Mouse (Mus musculus) megakaryocyte-erythroid progenitor cell, adult 5-6 weeks (primary cell): Measurements from ENCODE around the gene C1qtnf4. TPM values are rescaled to one million over a fixed set of nuclear protein-coding genes. Genes with fewer than 3 reads are reported as not detected.

Source experiments
- ATAC-seq: replicated peaks from 2 replicates; pipeline ENCODE4 v1.8.0; 2016; ENCODE audit warnings: mild to moderate bottlenecking, inconsistent platforms; ENCODE audit not compliant: severe bottlenecking, poor library complexity, low FRiP score, low TSS enrichment
- total RNA-seq, 2 experiments: library from RNA; stranded (forward) in 1 of 2; stranded (reverse) in 1 of 2; fragments of 200-1000, 215-1000 nt in 1 of 2; fragments of >200 nt in 1 of 2; fragmentation: Nextera tagmentation in 1 of 2; gene quantifications; 2 replicates each; pipeline ENCODE4 v1.2.3; 2014 to 2017

Gene C1qtnf4
- total RNA-seq, 2 experiments from 2014 or later = not detected

- ATAC-seq = no peak
Observed at GRCm38 (mm10) chr2:90921178-90921577, 35.5 kb downstream of the C1qtnf4 start.

- no peak for ATAC-seq
Observed at GRCm38 (mm10) chr2:90922636-90923035, 37.0 kb downstream of the C1qtnf4 start.

GRCm38 (mm10) chr2:90928566-90928965, 42.9 kb downstream of the C1qtnf4 start:
- ATAC-seq = no peak

GRCm38 (mm10) chr2:90931829-90932228, 46.2 kb downstream of the C1qtnf4 start:
- ATAC-seq = no peak

GRCm38 (mm10) chr2:90932273-90932672, 46.6 kb downstream of the C1qtnf4 start:
- ATAC-seq = no peak

GRCm38 (mm10) chr2:90938362-90938761, 52.7 kb downstream of the C1qtnf4 start:
- no peak for ATAC-seq

- no peak for ATAC-seq
Observed at GRCm38 (mm10) chr2:90939750-90940149, 54.1 kb downstream of the C1qtnf4 start.

Other genes starting within 250 kb of the C1qtnf4 start
- 80.6 and 105 TPM in 2 replicates for gene Nup160, start 208.6 kb upstream of the C1qtnf4 start, total RNA-seq (2014; fragmentation: Nextera tagmentation)
- 50.0 and 57.4 TPM in 2 replicates for gene Nup160, start 208.6 kb upstream of the C1qtnf4 start, total RNA-seq (2017)
- 185 and 203 TPM in 2 replicates for gene Fnbp4, start 140.5 kb upstream of the C1qtnf4 start, total RNA-seq (2014; fragmentation: Nextera tagmentation)
- gene Fnbp4, start 140.5 kb upstream of the C1qtnf4 start, total RNA-seq (2017) = 133 and 153 TPM in 2 replicates
- not detected in 2 replicates for gene Agbl2, start 103.1 kb upstream of the C1qtnf4 start, total RNA-seq (2014; fragmentation: Nextera tagmentation)
- gene Agbl2, start 103.1 kb upstream of the C1qtnf4 start, total RNA-seq (2017) = not detected in 2 replicates
- 145 and 167 TPM in 2 replicates for gene Mtch2, start 38.7 kb upstream of the C1qtnf4 start, total RNA-seq (2014; fragmentation: Nextera tagmentation)
- gene Mtch2, start 38.7 kb upstream of the C1qtnf4 start, total RNA-seq (2017) = 159 and 166 TPM in 2 replicates
- gene Kbtbd4, start 18.9 kb downstream of the C1qtnf4 start, total RNA-seq (2014; fragmentation: Nextera tagmentation) = 14.3 and 18.7 TPM in 2 replicates
- 28.6 and 32.0 TPM in 2 replicates for gene Kbtbd4, start 18.9 kb downstream of the C1qtnf4 start, total RNA-seq (2017)
- 200 and 247 TPM in 2 replicates for gene Ndufs3, start 19.0 kb downstream of the C1qtnf4 start, total RNA-seq (2014; fragmentation: Nextera tagmentation)
- 96.1 and 109 TPM in 2 replicates for gene Ndufs3, start 19.0 kb downstream of the C1qtnf4 start, total RNA-seq (2017)
- gene Celf1, start 54.5 kb downstream of the C1qtnf4 start, total RNA-seq (2014; fragmentation: Nextera tagmentation) = 82.1 and 92.9 TPM in 2 replicates
- gene Celf1, start 54.5 kb downstream of the C1qtnf4 start, total RNA-seq (2017) = 57.9 and 75.2 TPM in 2 replicates
- not detected in 2 replicates for gene Rapsn, start 149.8 kb downstream of the C1qtnf4 start, total RNA-seq (2014; fragmentation: Nextera tagmentation)
- gene Rapsn, start 149.8 kb downstream of the C1qtnf4 start, total RNA-seq (2017) = 0.80 TPM in 1 of 2 replicates, not detected in the other
- gene Psmc3, start 168.1 kb downstream of the C1qtnf4 start, total RNA-seq (2014; fragmentation: Nextera tagmentation) = 172 and 200 TPM in 2 replicates
- gene Psmc3, start 168.1 kb downstream of the C1qtnf4 start, total RNA-seq (2017) = 297 and 355 TPM in 2 replicates
- 18.9 and 21.3 TPM in 2 replicates for gene Slc39a13, start 184.6 kb downstream of the C1qtnf4 start, total RNA-seq (2014; fragmentation: Nextera tagmentation)
- gene Slc39a13, start 184.6 kb downstream of the C1qtnf4 start, total RNA-seq (2017) = 6.4 and 10.6 TPM in 2 replicates
- 5.9 and 10.4 TPM in 2 replicates for gene Spi1, start 196.5 kb downstream of the C1qtnf4 start, total RNA-seq (2014; fragmentation: Nextera tagmentation)
- gene Spi1, start 196.5 kb downstream of the C1qtnf4 start, total RNA-seq (2017) = 3.7 and 8.8 TPM in 2 replicates
- not detected in 2 replicates for gene Mybpc3, start 232.3 kb downstream of the C1qtnf4 start, total RNA-seq (2014; fragmentation: Nextera tagmentation)
- 0.42 TPM in 1 of 2 replicates, not detected in the other for gene Mybpc3, start 232.3 kb downstream of the C1qtnf4 start, total RNA-seq (2017)